Mouse (Mus musculus): Measurements from ENCODE around the gene 6030408B16Rik. TPM values are rescaled to one million over a fixed set of nuclear protein-coding genes. Genes with fewer than 3 reads are reported as not detected.
A peak's percentile ranks its signal among the peaks of the same experiment; 100 is the strongest.
"Not testable (repeated sequence)": the region's sequence is repeated elsewhere in the genome, so short reads cannot be mapped to it uniquely, and the experiment has no call there.

Gene 6030408B16Rik
- polyA plus RNA-seq, 1 experiment, result not detected

DNA sequence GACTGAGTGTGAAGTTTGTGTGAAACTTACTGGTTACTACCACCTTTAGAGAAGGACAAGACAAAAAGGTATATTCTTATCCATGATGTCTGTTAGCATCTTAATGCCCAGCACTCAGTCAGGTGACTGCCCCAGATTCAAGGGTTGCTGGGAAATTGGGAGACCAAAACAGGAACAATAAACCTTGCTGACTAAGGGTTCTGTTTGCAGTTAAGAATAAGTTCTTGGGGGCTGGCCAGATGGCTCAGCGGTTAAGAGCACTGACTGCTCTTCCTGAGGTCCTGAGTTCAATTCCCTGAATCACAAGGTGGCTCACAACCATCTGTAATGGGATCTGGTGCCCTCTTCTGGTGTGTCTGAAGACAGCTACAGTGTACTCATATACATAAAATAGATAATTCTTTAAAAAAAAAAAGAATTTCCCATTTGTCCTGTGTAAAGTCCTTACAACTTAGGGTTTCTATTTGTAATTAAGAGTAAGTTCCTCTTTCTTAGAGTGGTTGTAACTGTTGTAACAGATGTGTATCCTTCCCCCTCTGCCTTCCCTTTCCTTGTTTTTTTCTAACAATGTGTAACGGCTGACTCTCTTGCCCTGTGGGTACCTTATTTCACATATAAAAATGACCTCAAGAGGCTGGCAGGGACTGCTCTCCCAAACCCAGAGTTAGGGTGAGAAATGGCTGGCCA is 24.9 kb downstream of the 6030408B16Rik start:
- Histone ChIP-seq H3K4me1 (ENCODE audit: control insufficient read depth, insufficient read depth, low read length) (peaks cover 42% of the 10 kb centered on the region), H3K4me3 (ENCODE audit: insufficient read depth, low read length) (no peak overlapping the region), H3K27ac (ENCODE audit: insufficient read depth, low read depth, low read length) (peak overlapping the region; percentile 85)
- TF ChIP-seq POLR2A (IDR thresholded peaks at IDR 0.05; ENCODE audit: borderline replicate concordance, low read depth, low read length) (no peak), CTCF (IDR thresholded peaks at IDR 0.05; ENCODE audit: low read depth, low read length) (no peak)

DNA sequence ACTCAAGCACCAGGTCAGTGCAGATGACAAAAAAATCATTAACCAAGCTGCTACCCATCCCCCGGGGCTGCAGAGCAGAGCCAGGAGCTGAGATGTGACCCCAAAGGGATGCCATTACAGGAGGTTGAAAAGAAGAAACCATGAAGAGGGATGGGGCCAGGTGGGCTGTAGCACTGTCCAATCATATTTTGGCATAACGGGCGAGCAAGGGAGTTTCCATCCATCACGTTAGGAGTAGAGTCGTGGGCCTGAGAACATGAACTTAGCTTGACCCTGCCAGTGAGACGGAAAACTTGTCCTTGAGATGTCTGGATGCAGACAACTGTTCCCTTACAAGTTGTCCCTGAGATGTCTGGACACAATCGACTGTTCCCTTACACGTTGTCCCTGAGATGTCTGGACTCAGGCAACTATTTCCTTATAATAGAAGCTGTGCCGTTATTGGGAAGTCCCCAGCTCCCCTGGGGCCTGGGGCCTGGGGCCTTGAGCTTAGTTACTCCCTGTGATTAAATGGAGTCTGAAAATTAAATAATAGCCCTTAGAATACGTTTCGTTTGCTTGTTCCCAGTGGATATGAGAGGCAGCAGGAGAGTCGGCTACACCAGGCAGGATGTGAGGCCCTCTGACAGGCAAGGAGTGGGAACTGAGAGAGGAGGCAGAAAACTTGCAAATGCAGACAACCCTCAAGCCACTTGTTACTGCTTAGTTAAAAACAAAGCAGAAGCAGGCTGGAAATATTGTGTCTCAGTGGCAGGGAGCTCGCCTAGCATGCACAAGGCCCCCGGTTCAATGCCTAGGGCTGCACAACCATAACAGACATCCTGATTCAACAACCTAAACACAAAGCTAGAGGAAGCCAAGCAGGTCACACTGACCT is 26.1 kb downstream of the 6030408B16Rik start:
- peak overlapping the region; percentile 85 for H3K27ac ChIP-seq (ENCODE audit: insufficient read depth, low read depth, low read length)
- H3K4me3 ChIP-seq (ENCODE audit: insufficient read depth, low read length), result no peak overlapping the region
- peaks cover 42% of the 10 kb centered on the region for H3K4me1 ChIP-seq (ENCODE audit: control insufficient read depth, insufficient read depth, low read length)
- TF ChIP-seq CTCF (IDR thresholded peaks at IDR 0.05; ENCODE audit: low read depth, low read length), result no peak
- TF ChIP-seq POLR2A (IDR thresholded peaks at IDR 0.05; ENCODE audit: borderline replicate concordance, low read depth, low read length), result no peak

DNA sequence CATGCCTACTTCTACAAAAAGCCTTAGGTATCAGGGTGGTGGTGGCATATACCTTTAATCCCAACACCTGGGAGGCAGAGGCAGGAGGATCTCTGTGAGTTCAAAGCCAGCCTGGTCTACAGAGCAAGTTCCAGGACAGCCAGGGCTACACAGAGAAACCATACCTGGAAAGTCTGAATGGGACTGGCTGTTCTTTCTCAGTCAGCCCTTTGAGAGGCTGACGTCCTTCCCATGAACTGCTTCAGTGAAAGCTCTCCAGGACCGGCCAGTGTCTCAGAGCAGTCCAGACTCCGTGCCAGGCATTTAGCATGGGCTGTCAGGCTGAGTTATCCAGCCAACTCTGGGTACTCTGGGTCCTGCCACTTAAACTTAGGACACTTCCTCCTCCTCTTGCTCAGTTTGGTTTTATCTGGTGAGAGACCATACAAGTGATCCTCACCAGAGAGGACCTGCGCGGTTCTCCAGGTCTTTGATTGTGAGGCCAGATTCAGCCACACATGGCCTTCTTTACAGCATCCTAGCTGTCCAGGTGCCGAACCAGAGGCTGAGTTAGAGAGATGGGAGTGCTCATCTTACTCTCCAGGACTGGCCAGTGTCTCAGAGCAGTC is 27.1 kb downstream of the 6030408B16Rik start:
- TF ChIP-seq POLR2A (IDR thresholded peaks at IDR 0.05; ENCODE audit: borderline replicate concordance, low read depth, low read length) (no peak), CTCF (IDR thresholded peaks at IDR 0.05; ENCODE audit: low read depth, low read length) (no peak)
- no peak overlapping the region for H3K4me3 ChIP-seq (ENCODE audit: insufficient read depth, low read length)
- peaks cover 42% of the 10 kb centered on the region for H3K4me1 ChIP-seq (ENCODE audit: control insufficient read depth, insufficient read depth, low read length)
- peak overlapping the region; percentile 85; the same call in 1 of the 2 replicates for H3K27ac ChIP-seq (ENCODE audit: insufficient read depth, low read depth, low read length)

DNA sequence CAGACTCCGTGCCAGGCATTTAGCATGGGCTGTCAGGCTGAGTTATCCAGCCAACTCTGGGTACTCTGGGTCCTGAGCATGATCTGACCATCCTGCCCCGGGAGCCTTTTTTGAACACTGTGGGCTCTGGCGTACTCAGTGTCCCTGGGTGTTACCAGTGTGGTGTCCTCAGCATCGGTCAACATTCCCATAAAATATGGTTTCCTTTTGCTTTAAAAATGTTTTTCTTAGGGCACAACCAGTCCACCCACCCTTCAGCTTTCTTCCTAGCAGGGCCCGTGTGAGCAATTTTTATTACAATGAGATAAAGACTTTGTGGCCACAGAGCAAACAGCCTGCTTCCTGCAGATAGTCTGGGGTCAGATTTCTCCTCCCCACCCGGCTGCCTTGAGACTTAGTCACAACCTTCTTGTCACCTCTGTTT is 27.6 kb downstream of the 6030408B16Rik start:
- no peak overlapping the region for H3K27ac ChIP-seq (ENCODE audit: insufficient read depth, low read depth, low read length)
- H3K4me3 ChIP-seq (ENCODE audit: insufficient read depth, low read length), result no peak overlapping the region
- TF ChIP-seq POLR2A (IDR thresholded peaks at IDR 0.05; ENCODE audit: borderline replicate concordance, low read depth, low read length) (no peak), CTCF (IDR thresholded peaks at IDR 0.05; ENCODE audit: low read depth, low read length) (no peak)
- H3K4me1 ChIP-seq (ENCODE audit: control insufficient read depth, insufficient read depth, low read length), result peaks cover 42% of the 10 kb centered on the region

DNA sequence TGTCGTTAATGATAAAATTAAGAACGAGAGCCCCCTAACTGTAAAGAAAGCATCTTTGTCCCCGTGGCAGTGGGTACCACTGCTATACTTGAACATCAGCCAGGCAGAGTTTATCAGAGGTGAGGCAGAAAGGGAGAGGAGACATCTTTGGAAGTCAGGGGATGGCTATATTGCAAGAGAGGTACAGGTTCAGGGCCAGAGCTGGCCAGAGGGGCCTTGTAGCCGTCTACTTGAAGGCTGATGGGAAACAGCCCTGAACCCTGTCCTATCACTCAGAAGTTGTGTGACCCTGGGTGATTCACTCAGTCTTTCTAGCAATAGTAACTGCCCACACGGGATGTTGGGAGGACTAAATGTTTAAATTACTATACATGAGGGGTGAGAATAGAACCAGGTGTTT is 28.1 kb downstream of the 6030408B16Rik start:
- Histone ChIP-seq H3K4me1 (ENCODE audit: control insufficient read depth, insufficient read depth, low read length) (peaks cover 42% of the 10 kb centered on the region), H3K4me3 (ENCODE audit: insufficient read depth, low read length) (no peak overlapping the region), H3K27ac (ENCODE audit: insufficient read depth, low read depth, low read length) (no peak overlapping the region)
- TF ChIP-seq CTCF (IDR thresholded peaks at IDR 0.05; ENCODE audit: low read depth, low read length) (no peak), POLR2A (IDR thresholded peaks at IDR 0.05; ENCODE audit: borderline replicate concordance, low read depth, low read length) (no peak)

DNA sequence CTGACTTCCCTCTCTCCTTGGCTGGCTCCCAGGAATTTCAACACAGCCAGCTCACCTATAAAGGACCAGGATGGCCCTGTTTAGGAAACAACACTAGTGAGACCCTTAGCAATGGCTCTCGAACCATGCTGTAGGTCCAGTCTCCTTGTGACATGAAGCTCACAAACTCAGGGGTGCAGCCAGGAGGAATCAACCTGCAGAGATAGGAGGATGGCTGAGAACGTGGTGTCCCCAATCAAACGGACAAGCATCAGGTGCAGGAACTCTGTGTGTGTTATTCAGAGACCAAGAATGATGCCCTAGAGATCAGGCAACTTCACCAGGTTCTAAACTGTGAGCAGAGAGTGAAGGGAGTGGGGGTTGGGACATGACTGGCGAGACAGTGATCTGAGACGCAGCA is 29.1 kb downstream of the 6030408B16Rik start:
- Histone ChIP-seq H3K4me3 (ENCODE audit: insufficient read depth, low read length) (no peak overlapping the region), H3K4me1 (ENCODE audit: control insufficient read depth, insufficient read depth, low read length) (peaks cover 33% of the 10 kb centered on the region), H3K27ac (ENCODE audit: insufficient read depth, low read depth, low read length) (no peak overlapping the region)
- TF ChIP-seq CTCF (IDR thresholded peaks at IDR 0.05; ENCODE audit: low read depth, low read length) (no peak), POLR2A (IDR thresholded peaks at IDR 0.05; ENCODE audit: borderline replicate concordance, low read depth, low read length) (no peak)

DNA sequence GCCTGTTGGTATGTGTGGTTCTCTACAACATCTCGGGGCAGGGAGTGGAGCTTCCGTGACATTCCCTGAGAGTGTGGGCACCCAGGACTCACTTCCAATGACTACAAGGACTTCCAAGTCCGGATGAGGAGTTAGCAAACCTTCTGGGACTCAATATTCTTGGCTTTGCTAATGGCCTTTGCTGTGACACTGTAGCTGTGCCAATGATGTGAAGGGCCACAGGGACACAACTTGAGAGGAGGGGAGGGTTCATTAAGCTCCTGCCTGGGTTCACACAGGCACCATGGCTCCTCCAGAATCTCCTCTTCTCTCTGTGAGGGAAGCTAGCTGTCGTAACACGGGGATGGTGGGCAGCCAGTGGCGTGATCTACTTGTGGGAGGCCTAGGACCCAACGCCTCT is 29.6 kb downstream of the 6030408B16Rik start:
- no peak overlapping the region for H3K27ac ChIP-seq (ENCODE audit: insufficient read depth, low read depth, low read length)
- peaks cover 28% of the 10 kb centered on the region for H3K4me1 ChIP-seq (ENCODE audit: control insufficient read depth, insufficient read depth, low read length)
- TF ChIP-seq POLR2A (IDR thresholded peaks at IDR 0.05; ENCODE audit: borderline replicate concordance, low read depth, low read length) (no peak), CTCF (IDR thresholded peaks at IDR 0.05; ENCODE audit: low read depth, low read length) (no peak)
- no peak overlapping the region for H3K4me3 ChIP-seq (ENCODE audit: insufficient read depth, low read length)

DNA sequence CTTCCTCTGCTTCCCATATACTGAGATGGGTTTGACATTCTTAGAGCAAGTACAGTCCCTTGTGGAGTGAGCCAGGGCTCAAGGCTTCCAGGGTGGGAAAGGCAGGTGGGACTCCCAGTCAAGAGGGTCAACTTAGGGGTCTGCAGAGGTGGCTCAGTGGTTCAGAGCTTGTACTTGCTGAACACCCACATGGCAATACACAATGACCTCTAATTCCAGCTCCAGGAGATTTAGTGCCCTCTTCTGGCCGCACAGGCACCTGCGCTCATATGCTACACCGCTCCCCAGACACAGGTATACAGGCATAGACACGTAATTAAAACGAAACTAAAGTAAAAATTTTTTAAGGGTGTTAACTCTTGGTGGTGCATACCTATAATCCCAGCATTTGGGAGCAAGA is 30.5 kb downstream of the 6030408B16Rik start:
- peaks cover 23% of the 10 kb centered on the region for H3K4me1 ChIP-seq (ENCODE audit: control insufficient read depth, insufficient read depth, low read length)
- H3K27ac ChIP-seq (ENCODE audit: insufficient read depth, low read depth, low read length), result no peak overlapping the region
- no peak overlapping the region for H3K4me3 ChIP-seq (ENCODE audit: insufficient read depth, low read length)
- no peak for TF ChIP-seq POLR2A (IDR thresholded peaks at IDR 0.05; ENCODE audit: borderline replicate concordance, low read depth, low read length)
- peak; percentile 24; the same call in 1 of the 2 replicates for TF ChIP-seq CTCF (IDR thresholded peaks at IDR 0.05; ENCODE audit: low read depth, low read length)

DNA sequence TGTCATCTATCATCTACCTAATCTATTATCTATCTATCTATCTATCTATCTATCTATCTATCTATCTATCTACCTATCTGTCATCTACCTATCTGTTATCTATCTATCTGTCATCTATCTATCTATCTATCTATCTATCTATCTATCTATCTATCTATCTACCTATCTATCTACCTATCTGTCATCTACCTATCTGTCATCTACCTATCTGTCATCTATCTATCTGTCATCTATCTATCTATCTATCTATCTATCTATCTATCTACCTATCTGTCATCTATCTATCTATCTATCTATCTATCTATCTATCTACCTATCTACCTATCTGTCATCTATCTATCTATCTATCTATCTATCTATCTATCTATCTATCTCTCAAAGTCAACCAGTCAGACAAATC is 31.4 kb downstream of the 6030408B16Rik start:
- H3K4me3 ChIP-seq (ENCODE audit: insufficient read depth, low read length); H3K27ac ChIP-seq (ENCODE audit: insufficient read depth, low read depth, low read length): not testable (repeated sequence)
- peaks cover 18% of the 10 kb centered on the region for H3K4me1 ChIP-seq (ENCODE audit: control insufficient read depth, insufficient read depth, low read length)

Measured in bone marrow macrophage, adult 2 months (primary cell).